Mouse (Mus musculus) liver, embryonic 14.5 days (tissue): ENCODE measurements around the gene Snu13.

Experiments used
- CTCF ChIP-seq: IDR thresholded peaks from 2 replicates; pipeline ENCODE4 v1.5.1; 2016; ENCODE audit warnings: antibody characterized with exemption, low read depth, control low read depth
- EP300 ChIP-seq: IDR thresholded peaks from 2 replicates; pipeline ENCODE4 v1.6.1; 2016; ENCODE audit warnings: antibody characterized with exemption, low read depth

GRCm38 (mm10) chr15:82022535-82023088 lies 24.8 kb downstream of the Snu13 start:
- TF ChIP-seq CTCF (no peak), EP300 (no peak)
